Mouse (Mus musculus) heart, postnatal 0 days (tissue): ENCODE measurements around the gene Gm7271.

ENCODE experiments used
- CTCF ChIP-seq: IDR thresholded peaks from 2 replicates; pipeline ENCODE4 v1.5.1; 2016; ENCODE audit warnings: antibody characterized with exemption, control low read depth, low read depth
- EP300 ChIP-seq: IDR thresholded peaks from 2 replicates; pipeline ENCODE4 v1.6.1; 2016; ENCODE audit warnings: antibody characterized with exemption, low read depth

DNA sequence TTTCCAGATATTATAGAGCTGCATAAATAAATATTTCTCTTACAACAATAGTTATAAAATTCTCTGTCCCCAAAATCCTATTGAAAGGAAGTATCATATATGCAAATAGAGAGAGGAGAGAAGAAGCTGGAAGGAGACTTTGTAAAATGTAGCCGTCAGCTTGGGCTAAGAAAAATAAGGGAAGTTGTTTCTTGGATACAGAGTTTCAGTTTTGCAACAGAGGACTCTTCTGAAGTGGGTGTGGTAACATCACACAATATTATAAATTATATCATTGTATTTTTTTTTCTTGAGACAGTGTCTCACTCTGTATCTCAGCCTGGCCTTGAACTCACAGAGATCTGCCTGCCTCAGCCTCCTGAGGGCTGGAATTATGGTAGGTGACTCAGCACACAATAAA lies 38.6 kb downstream of the Gm7271 start:
- TF ChIP-seq CTCF (no peak), EP300 (no peak)
